Mouse (Mus musculus) hindlimb bud, embryonic 11.5 days (tissue): Measurements from ENCODE around the gene Kazn.

Experiments used
- DNase-seq: peaks from one replicate; pipeline ENCODE4 v3.0.0-alpha.2; 2012; ENCODE audit warnings: low read depth, low spot score; ENCODE audit errors: extremely low spot score

Kazn gene

GRCm38 (mm10) chr4:142242750-142243383 is 3.7 kb upstream of the Kazn start:
- DNase-seq = no peak

DNA sequence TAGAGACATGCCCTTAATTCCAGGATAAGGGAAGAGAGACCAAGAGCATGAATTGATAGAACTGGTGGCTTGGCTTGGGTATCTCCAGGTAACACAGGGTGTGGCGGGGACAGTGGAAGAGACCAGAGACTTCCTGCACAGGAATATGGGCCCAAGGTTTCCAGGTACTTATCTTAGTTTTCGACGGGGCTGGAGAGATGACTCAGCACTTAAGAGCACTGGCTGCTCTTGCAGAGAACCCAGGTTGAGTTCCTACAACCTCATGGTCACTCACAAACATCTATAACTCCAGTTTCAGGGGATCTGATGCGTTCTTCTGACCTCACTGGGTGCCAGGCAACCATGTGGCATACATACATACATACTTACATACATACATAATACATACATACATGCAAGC is 3.0 kb upstream of the Kazn start:
- DNase-seq = no peak

DNA sequence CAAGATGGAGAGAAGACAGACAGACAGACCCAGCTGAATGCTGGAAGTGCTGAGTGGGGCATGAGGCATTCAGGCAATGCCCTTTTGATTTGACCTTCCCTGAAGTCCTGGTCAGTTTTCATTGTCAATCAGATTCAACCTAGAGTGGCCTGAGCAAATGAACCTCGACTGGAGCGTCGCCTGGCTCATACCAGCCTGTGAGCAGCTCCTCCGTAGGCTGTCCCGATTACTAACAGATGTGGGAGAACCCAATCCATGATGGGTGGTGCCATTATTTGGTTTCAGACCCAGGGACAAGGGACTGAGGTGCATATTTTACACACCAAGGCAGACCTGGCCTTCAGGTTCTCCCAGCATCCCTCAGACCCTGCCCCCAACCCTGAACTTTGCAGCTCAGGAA is 1.7 kb upstream of the Kazn start:
- no peak for DNase-seq

- no peak for DNase-seq
Measured at GRCm38 (mm10) chr4:142238486-142239239, 538 bp downstream of the Kazn start.

- DNase-seq = no peak
Measured at GRCm38 (mm10) chr4:142238041-142238440, 1.2 kb downstream of the Kazn start.

DNA sequence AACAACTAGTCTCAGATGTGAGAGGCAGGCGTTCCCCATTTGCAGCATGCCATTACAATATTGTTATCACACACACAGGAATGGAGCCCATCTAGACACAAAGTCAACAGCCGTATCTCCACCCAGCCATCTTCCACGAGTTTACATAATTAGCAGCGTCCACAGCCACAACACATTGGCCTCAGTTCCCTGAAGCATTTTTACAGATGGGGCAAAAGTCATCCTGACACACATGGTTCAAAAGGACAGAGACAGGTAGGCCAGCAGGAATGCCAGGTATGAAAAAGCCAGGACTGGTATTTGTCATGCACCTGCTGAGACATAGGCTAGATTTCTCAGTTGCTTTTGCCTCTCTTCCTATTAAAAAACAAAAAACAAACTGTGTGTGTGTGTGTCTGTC is 2.5 kb downstream of the Kazn start:
- no peak for DNase-seq

DNA sequence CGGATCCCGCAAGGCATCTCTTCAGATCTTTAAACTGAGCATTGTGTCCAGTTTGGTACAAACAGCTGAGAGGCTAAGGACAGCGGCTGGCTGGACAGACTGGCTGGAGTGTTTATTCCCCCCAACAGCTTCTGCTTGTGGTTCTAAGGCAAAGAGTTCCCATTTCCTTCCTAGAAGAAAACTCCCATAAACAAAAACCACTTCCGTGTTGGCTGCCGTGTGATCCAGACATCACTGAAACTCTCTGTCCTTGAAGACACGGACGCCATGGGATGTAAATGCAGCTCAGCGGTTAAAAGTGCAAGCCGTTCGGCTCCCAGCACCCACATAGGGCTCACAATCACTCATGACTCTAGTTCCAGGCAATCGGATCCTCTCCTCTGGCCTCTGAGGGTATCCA is 3.8 kb downstream of the Kazn start:
- DNase-seq = no peak

- no peak for DNase-seq
Measured at GRCm38 (mm10) chr4:142234828-142235227, 4.4 kb downstream of the Kazn start.

DNA sequence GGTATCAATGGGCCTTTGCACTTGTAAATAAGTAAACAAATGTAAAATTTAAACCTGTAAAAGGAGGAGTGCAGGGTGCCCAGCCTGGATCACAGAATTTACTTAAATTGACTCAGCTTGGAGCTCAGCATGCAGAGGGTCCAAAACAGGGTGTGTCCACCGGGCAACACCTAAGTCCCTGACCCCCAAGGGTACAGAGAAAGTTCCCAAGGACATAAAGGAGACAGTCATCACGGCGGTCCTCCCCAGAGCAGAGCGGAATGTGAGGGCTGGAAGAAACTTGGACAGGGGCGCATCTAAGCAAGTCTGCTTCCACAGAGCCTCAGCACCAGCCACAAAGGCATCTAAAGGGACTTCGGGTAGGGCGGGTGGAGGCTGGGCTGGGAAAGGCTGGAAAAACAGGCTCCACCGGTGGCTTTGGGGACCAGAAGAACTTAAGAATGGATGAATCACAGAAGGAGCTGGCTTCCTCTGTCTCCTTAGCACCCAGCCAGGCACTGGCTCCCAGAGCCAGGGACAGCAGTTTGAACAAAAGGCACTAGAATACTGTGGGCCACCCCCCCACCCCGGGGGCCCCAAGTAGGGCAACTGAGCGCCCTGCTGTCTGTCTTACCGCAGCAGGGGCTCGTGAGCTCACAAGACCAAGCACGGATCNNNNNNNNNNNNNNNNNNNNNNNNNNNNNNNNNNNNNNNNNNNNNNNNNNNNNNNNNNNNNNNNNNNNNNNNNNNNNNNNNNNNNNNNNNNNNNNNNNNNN is 10.2 kb downstream of the Kazn start:
- DNase-seq = no peak

DNA sequence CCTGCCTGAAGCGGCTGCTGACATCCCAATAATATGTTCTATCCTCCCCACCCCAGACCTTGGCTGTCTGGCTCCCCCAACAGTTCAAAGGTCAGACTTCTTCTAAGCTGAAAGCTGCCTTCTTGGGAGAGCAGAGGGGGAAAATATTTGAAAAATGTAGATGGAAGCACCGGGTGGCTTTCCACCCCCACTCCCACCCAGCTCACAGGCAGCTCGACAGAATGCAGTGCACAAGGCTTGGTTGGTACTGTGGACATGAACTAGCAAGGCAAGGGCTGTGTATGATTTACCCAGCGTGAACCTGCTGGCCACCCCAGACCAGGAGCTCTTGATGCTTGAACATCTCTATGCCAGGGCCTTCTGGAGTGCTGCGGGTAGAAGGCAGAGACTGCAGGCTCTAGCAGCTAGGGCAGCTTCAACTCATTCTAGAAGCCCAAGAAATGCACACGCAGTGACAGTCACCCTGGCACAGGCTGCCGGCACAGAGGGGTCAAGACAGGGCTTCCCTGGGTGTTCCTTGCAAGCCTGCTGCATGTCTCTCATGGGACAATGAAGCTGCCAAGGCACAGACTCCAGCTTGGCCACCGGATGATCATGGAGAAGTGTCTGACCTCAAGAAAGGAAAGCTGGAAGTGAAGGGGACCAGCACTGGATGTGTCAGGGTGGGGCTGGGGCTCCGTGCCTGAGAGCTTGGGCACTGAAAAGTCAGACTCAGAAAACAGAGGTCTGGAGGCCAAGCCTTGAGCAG is 15.1 kb downstream of the Kazn start:
- DNase-seq = no peak

GRCm38 (mm10) chr4:142222385-142222784 is 16.8 kb downstream of the Kazn start:
- no peak for DNase-seq

DNA sequence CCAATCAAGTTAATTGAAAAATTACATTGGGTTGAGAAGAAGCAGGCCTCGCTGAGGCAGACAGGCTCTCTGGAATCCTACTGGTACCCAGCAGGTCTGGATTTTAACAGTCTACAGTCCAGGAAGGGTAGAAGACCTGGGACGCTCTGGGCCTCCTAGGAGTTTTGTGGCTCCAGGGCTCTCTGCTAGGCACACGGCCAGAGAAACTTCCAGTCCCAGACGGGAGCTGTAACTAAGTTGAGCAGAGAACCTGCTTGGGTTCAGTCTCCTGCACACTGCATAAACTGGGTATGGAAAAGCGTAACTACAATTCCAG is 17.5 kb downstream of the Kazn start:
- DNase-seq = no peak

- DNase-seq = peak; percentile 28
Measured at GRCm38 (mm10) chr4:142221025-142221756, 18.0 kb downstream of the Kazn start.

DNA sequence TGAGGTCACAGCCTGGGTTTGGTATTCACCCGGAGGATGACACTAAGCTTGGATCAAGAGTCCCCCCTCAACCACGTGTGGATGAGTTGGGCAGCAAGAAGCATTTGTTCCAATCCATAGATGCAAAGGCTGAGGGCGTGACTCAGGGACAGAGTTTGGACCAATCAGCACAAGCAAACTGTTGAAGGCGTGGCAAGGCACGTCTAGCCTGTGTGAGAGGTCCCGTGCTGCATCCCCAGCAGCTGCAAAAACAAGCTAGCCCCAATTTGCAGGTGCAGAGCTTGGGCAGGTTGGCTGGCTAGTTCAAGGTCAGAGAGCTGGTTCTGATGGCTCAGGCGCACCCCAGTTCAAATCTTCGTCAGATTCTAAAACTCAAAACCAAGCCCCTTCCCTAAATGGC is 20.2 kb downstream of the Kazn start:
- DNase-seq = no peak

DNA sequence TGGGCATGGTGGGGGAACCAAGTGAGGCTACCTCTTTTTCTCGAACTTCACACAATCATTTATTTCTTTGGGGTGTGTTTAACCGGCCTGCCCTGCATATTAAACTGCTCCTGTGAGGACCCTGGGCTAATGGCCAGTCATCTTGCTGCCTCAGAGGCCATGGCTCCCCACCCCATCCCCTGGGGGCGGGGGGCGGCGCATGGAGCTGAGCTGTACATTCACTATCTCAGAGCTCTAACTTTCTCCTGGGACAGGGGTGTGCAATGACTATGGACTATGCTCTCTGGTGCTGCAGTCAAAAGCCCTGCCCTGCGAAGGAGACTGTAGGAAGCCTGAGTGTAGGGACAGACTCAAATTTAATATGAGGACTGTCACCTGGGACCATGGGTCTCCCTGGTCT is 22.2 kb downstream of the Kazn start:
- no peak for DNase-seq

DNA sequence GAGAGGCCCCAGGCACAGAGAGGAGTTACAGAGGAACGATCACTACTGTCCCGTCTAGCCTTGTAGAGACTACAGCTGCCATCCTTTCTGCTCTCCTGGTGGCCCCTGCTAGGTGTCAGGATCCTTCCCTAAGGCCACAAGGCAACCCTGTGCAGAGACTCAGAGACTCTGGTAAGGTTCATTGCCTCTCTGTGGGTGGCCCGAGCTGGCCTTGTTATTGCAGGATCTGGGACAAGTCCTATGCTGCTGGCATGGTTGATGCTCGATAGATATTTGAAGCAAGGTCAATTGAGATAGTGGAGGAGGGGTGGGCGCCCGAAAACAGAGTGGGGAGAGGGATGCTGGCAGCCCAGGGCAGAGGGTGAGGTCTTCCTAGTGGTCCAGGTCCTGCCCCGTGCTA is 23.4 kb downstream of the Kazn start:
- no peak for DNase-seq

DNA sequence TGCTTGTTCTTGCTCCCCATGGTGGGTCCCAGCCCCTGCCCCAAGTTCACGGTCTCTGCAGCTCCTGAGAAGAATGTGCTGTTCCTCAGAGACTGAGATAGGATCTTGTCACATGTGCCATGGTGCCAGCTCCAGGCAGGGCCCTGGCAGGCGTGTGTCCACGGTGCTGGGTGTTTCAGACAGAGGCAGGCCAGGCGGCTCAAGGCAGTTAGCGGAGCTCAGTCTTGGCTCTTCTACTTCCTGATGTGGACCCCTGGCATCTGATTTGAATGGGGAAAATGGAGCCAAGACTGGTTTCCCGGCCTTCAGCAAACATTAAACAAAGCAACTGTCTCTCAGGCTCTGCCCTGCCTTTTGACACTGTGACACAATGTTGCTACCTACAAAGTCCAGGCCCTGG is 24.7 kb downstream of the Kazn start:
- no peak for DNase-seq

DNA sequence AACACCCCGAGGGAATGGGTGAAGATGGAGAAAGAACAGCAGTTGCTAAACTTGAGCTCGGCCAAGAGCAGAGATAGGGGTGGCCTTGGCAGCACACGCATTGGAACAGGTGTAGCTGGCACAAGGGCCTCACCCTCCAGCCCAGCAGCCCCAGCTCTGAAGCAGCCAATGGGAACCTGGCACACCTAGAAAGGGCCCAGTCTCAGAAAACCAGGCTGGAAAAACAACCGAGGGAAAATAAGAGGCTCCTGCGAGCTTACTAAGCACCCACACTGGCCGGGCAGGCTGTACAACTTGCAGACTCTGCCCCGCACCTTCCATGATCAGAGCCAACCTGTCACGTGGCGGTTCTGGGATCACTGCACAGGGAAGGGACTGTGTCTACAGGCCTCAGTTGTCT is 26.8 kb downstream of the Kazn start:
- no peak for DNase-seq

- DNase-seq = no peak
Measured at GRCm38 (mm10) chr4:142209884-142210283, 29.3 kb downstream of the Kazn start.

DNA sequence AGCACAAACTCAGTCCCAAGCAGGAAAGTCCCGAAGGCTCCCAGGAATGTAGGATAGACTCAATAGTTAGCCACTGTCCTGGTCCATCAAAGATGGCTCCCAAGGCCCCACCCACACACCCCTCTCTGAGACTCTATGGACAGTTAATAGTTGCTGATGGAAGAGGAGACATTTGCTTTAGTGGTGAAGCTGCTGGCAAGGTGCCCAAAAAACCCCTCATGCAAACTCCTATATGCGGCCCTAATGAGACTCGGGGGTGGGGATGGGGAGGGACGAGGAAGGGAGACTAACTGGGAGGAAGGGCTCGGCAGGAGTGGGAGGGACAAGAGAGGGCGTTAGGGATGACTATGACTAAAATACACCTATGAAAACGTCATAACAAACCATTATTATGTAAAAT is 29.7 kb downstream of the Kazn start:
- no peak for DNase-seq

GRCm38 (mm10) chr4:142205693-142206092 is 33.5 kb downstream of the Kazn start:
- no peak for DNase-seq
